Mouse (Mus musculus) lung, postnatal 25 days (tissue): ENCODE data around the gene Olfr532.
"Not testable (repeated sequence)": the region's sequence is repeated elsewhere in the genome, so short reads cannot be mapped to it uniquely, and the experiment has no call there.

Experiments used
- DNase-seq: peaks from one replicate; pipeline ENCODE4 v3.0.0; 2022; ENCODE audit warnings: low spot score

Gene Olfr532

GRCm38 (mm10) chr7:140421539-140421938 lies at the start of gene Olfr532:
Olfr532 (minus strand) TSS chr7:140421639.
- DNase-seq = no peak

DNA sequence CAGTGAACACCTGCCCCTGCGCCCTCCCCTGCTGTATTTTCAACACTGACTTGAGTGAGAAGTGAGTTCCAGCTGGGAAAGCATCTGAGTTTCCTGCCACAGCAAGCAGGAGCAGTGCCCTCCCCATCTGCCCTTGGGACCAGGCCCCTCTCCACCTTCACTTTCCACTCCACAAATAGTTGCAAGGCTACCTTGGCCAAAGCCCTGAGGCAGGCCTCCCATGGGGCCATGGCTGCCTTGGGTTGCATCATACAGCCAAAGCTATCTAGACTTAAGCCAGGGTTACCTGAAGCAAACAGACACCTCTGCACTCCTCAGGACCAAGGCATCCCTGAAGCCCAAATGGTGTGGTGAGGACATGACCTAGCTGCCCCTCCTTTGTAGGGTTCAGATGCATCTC lies 41.6 kb upstream of the Olfr532 start, which contains the start of gene Olfr533:
Gene Olfr533 (plus strand): TSS at position 301 of the 400 bp plus-strand sequence.
- DNase-seq = not testable (repeated sequence)

- no peak for DNase-seq
Observed at GRCm38 (mm10) chr7:140443141-140443540, 21.7 kb upstream of the Olfr532 start.

GRCm38 (mm10) chr7:140402818-140403217 lies 18.6 kb downstream of the Olfr532 start, which contains the start of gene Olfr531:
Olfr531 (minus strand) TSS chr7:140402918.
- DNase-seq = no peak

- no peak for DNase-seq
Observed at GRCm38 (mm10) chr7:140376911-140377310, 44.5 kb downstream of the Olfr532 start.

DNA sequence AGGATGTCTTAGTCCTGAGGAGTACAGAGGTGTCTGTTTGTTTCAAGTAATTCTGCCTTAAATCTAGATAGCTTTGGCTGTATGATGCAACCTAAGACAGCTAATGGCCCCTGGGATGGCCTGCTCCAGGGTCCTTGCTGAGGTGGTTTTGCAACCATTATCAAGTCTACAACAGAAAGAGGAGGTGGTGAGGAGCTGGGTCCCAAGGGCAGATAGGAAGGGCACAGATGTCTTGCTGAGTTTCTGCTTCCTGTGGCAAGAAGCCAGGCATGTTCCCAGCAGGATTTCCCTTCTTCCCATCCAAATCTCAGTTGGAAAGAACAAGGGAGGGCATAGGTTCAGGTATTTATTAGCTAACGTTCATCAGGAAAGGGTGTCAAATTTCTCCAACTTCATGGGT lies 45.2 kb downstream of the Olfr532 start, which contains the start of gene Olfr530:
Gene Olfr530 (minus strand): TSS at position 101 of the 400 bp plus-strand sequence.
- DNase-seq = no peak

- no peak for DNase-seq
Observed at GRCm38 (mm10) chr7:140374300-140374699, 47.1 kb downstream of the Olfr532 start.
